Mouse (Mus musculus) adrenal gland, adult 8-10 months (tissue): ENCODE results near the gene Oser1. TPM values are rescaled to one million over a fixed set of nuclear protein-coding genes. Genes with fewer than 3 reads are reported as not detected.
A peak's percentile ranks its signal among the peaks of the same experiment; 100 is the strongest.

Experiments used
- DNase-seq: peaks from one replicate; pipeline ENCODE4 v3.0.0; 2022
- total RNA-seq, 4 experiments: library from RNA; stranded (reverse); gene quantifications; 2 replicates each; pipeline ENCODE4 v1.2.4; 2022

The Oser1 gene
- total RNA-seq, 4 experiments from 2014 or later, result 33.2 to 39.2 (median 38.5) TPM

DNA sequence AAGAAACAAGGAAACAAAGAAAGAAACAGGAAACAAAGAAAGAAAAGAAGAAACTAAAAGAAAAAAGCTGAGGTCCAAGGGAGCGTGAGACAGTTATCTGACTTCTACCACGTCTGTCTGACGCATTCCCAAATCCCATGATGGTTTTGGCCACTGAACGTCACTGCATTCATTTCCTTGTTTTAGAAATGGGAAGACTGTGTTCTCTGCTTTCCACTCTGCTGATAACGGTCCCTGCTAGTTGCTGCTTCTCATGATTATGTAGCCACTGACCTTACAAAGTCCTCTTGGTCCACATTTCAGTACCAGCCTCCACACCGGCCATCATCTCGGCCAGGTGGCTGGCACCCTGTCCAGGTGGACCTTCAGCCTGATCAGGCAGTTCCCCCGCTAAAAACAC, 25.3 kb downstream of the Oser1 start:
- DNase-seq, result no peak

DNA sequence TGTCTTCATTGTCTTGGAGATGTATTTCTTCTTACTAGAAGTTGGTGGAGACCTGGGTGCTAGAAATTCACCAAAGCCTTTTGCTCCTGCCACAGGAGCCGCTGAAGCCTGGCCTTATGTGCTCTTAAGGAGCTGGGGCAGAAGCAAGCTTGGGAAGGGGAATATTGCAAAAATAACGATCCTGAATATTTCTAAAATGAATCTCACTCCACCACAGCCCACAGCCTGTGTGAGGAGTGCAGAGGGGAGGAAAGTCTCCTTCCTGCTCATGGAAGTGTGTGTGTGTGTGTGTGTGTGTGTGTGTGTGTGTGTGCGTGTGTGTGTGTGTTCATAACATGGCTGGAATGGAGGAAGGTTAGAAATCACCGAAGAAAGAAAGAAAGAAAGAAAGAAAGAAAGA, 25.7 kb downstream of the Oser1 start:
- no peak for DNase-seq

DNA sequence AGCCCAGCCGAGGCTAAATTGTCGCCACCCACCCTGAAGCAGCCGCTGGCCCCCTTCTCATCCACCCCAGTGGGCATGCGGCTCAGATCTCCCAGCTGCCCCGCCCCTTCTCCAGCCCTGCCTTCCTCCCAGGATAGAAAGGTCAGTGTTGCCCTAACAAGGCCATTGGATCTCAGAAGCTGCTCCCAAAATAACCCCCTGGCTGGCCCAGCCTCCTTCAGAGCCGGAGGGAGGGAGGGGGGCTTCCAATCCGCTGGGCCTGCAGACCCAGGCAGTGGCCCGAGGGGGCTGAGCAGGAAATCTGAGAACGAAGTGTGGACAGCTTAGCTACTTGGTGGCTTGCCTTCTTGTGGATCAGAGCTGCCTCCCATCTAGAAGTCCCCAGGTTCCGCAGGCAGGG, 26.6 kb downstream of the Oser1 start, which contains the start of gene Jph2:
Jph2 (minus strand) TSS at position 89 of the 400 bp plus-strand sequence.
- DNase-seq, result peak; percentile 33

DNA sequence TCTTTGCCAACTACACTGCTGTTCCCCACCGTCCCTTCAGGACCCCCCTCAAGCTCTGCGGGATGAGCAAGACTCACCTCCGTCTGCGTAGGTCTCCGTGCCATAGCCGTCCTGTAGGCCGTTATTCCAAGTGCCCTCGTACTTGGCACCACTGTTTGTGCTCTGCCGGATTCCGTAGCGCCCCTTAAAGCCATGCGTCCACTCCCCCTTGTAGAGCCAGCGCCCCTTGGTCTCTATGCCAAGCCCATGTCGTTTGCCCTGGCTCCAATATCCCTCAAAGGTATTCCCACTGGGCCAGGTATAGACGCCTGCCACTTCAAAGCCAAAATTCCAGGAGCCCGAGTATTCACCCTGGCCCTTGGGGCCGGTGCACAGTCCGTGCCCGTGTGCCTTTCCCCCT, 27.4 kb downstream of the Oser1 start:
- DNase-seq, result no peak

GRCm38 (mm10) chr2:163394977-163395376, 29.5 kb downstream of the Oser1 start:
- DNase-seq, result no peak

DNA sequence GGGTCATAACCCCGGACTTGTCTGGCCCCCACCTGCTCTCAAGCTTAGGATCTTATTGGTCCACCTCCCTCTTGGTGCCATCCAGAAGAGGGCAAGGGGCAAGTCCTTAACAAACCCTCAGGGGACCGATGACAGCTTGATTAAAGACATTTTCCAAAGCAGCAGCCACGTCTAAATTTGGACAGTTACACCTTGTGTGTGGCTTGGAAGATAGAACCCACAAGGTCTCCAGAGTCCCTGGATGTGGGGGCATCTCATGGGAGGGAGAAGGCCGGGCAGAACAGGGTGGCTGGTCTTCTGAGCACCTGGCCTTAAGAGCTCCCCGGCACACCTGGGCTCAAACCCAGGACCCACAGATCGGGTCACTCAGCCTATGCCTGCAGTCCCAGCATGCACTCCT, 30.5 kb downstream of the Oser1 start:
- no peak for DNase-seq

DNA sequence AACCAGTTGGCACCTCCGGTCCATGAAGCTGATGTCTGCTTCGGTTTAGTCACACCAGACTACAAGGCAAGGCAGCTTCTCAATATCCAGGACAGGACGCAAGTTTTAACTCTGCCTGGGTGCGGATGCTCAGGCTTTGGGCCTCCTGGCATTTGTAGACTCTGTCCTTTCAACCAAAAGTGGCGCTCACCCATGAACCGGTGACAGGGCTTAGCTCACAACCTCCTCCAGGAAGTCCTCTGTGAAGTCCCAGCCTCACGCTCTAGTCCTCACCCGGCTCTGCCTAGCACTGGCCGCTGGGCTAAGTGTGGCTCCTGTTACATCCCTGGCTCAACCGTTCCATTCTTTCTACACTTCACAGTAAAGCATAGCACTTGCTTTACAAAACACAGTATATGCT, 31.3 kb downstream of the Oser1 start:
- no peak for DNase-seq

GRCm38 (mm10) chr2:163392436-163392835, 32.1 kb downstream of the Oser1 start:
- DNase-seq, result no peak

- DNase-seq, result no peak
These were observed 37.9 kb downstream of the Oser1 start for GRCm38 (mm10) chr2:163386423-163387190.

DNA sequence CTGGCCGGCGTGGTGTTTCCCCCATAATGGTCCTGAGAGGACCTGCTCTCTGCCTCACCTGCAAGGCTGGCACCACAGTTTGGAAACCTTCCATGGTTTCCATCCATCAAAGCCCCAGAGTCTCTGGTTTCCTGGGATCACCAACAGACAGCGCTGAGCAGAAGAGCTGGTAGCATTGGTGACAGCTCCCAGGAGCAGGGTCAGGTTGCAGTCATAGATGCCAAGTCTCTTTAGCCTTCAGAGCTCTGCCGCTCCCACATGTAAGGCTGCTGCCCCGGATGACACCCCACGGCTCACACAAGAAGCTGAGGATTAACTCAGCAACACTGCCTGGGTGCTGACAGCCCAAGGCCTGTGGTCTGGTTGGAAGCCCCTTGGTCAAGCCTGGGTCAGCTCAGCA, 39.4 kb downstream of the Oser1 start:
- no peak for DNase-seq

- no peak for DNase-seq
These were observed 43.3 kb downstream of the Oser1 start for GRCm38 (mm10) chr2:163381246-163381645.

DNA sequence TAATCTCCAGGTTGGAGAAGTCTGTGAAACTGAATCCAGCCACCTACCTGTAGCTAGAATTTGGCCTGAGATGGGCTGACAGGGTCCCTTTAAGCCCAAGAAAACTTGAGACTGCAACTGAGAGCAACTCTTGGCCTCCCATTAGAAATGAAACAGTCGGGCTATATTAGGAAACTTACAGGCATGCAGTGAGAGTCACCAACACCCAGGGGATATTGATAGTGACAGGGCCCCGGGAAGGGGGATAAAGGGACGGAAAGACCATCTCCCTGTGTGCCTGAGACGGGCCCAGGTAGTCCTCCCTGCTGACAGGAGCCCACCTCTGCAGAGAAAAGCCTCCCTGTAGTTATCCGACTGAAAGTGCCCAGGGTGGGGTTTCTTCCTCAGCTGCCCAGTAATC, 45.1 kb downstream of the Oser1 start:
- no peak for DNase-seq

- no peak for DNase-seq
These were observed 48.4 kb downstream of the Oser1 start for GRCm38 (mm10) chr2:163376082-163376481.

DNA sequence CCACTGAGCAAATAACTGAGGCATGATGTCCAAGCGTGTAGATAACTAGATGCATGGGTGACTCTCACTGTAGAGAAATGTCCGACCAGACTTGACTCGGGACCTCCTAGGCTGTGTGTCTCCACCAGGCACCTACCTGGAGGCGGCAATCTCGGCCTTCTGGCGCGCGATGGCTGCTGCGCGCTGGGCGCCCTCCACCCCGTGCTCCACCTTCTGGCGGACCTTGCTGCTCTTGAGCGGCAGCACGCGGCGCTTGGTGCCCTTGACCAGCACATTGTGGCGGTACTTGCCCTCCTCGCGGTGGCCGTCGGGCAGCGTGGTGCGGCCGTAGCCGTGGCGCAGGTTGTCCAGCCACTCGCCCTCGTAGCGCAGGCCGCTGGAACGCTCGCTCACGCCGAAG, 49.0 kb downstream of the Oser1 start:
- no peak for DNase-seq

DNA sequence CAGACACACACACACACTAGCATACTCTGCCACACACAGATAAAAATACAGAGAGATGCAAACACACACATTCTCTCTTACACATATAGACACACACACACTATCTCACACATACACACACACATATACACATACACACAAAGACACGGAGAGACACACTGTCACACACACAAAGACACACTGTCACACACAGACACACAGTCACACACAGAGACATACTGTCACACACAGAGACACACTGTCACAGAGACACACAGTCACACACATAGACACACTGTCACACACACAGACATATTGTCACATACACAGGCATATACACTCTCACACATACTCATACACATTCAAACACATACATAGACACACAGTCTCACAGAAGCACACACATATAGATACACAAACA, 51.9 kb downstream of the Oser1 start:
- no peak for DNase-seq

GRCm38 (mm10) chr2:163370175-163370574, 54.3 kb downstream of the Oser1 start:
- DNase-seq, result no peak

GRCm38 (mm10) chr2:163364785-163365541, 59.5 kb downstream of the Oser1 start:
- DNase-seq, result no peak

DNA sequence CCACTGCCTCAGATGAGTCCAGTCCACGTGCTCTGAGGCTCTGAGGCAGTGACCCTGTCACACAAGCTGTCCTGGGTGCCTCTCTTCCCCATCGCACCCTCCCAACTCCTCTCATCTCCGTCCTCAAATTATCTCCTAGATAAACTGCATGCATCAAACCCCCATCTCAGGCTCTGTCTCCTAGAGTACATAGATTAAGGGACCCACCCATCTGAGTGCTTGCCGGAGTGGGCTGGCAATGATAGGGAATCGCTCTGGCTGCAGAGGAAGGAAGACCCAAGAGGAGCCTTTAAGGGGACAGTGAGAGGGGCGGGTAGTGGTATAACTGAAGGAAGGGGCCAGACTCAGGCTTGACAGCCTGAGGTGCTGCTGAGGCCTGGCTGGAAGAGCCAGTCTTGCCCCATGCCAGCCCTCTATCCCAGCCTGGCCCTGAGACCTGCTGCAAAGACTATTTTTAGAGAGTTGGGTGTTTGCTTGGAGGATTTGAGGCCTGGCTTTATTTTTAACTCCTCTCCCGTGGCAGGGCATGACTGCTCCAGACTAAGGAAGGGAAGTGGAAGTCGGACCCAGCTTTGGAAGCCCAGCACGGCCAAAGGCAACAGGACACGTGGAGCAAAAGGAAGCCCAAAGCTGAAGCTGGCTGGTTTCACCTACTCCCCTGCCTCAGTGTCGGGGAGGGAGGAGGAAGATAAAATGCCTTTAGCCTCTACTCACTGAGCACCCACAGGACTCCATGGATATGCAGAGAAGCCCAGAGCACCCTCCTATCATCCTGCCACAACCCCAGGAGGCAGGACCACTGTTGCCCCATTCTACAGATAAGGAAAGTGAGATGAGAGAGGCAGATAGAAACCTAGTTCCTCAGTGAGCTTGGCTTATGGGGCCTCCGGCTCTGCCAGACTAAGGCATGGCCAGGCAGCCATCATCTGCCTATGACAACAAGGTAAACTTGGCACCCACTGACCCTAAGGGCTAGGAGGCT, 61.3 kb downstream of the Oser1 start:
- DNase-seq, result no peak

- DNase-seq, result no peak
These were observed 63.5 kb downstream of the Oser1 start for GRCm38 (mm10) chr2:163360858-163361623.

GRCm38 (mm10) chr2:163359253-163359652, 65.2 kb downstream of the Oser1 start:
- DNase-seq, result no peak

- no peak for DNase-seq
These were observed 65.8 kb downstream of the Oser1 start for GRCm38 (mm10) chr2:163358662-163359061.
